Mouse (Mus musculus): ENCODE data around the gene Gorab. TPM values are rescaled to one million over a fixed set of nuclear protein-coding genes. Genes with fewer than 3 reads are reported as not detected.
A peak's percentile ranks its signal among the peaks of the same experiment; 100 is the strongest.

Gorab gene
- total RNA-seq (2021) = 1 to 10 TPM; 8.1 to 8.2 TPM
- long read RNA-seq, experiment 1, partial matches to known transcripts = 0 of 8 reads
- long read RNA-seq, experiment 1, other reads (novel, unspliced or antisense) = 4 of 8 reads
- long read RNA-seq, experiment 2, transcript Gorab-201 (5 exons, 2,538 nt) = major isoform, 9 of 16 reads
- long read RNA-seq, experiment 2, partial matches to known transcripts = 0 of 16 reads
- long read RNA-seq, experiment 2, other reads (novel, unspliced or antisense) = 7 of 16 reads

GRCm38 (mm10) chr1:163403498-163404126 lies at the start of gene Gorab:
Gene Gorab, minus strand, starts transcription at chr1:163403669.
- peak; percentile 85 to 93 for DNase-seq (ENCODE audit: low spot score in 2 of 2)

- no peak for DNase-seq (ENCODE audit: low spot score in 2 of 2)
Observed at GRCm38 (mm10) chr1:163443832-163444231, 40.4 kb upstream of the Gorab start.

GRCm38 (mm10) chr1:163439002-163439401 lies 35.5 kb upstream of the Gorab start:
- no peak for DNase-seq (ENCODE audit: low spot score in 2 of 2)

GRCm38 (mm10) chr1:163423467-163424014 lies 20.1 kb upstream of the Gorab start:
- DNase-seq (ENCODE audit: low spot score in 2 of 2) = no peak

GRCm38 (mm10) chr1:163417191-163417590 lies 13.7 kb upstream of the Gorab start:
- DNase-seq (ENCODE audit: low spot score in 2 of 2) = no peak

GRCm38 (mm10) chr1:163414200-163414599 lies 10.7 kb upstream of the Gorab start:
- DNase-seq (ENCODE audit: low spot score in 2 of 2) = no peak

GRCm38 (mm10) chr1:163406203-163406602 lies 2.7 kb upstream of the Gorab start:
- DNase-seq (ENCODE audit: low spot score in 2 of 2) = no peak

- DNase-seq (ENCODE audit: low spot score in 2 of 2) = no peak
Observed at GRCm38 (mm10) chr1:163391321-163391720, 12.1 kb downstream of the Gorab start.

GRCm38 (mm10) chr1:163390044-163390443 lies 13.4 kb downstream of the Gorab start:
- DNase-seq (ENCODE audit: low spot score in 2 of 2) = no peak

- no peak for DNase-seq (ENCODE audit: low spot score in 2 of 2)
Observed at GRCm38 (mm10) chr1:163386196-163386595, 17.3 kb downstream of the Gorab start.

GRCm38 (mm10) chr1:163383442-163384027 lies 19.9 kb downstream of the Gorab start:
- DNase-seq (ENCODE audit: low spot score in 2 of 2) = no peak

GRCm38 (mm10) chr1:163382048-163382719 lies 21.3 kb downstream of the Gorab start:
- DNase-seq (ENCODE audit: low spot score in 2 of 2) = no peak

GRCm38 (mm10) chr1:163380591-163380990 lies 22.9 kb downstream of the Gorab start:
- no peak for DNase-seq (ENCODE audit: low spot score in 2 of 2)

- DNase-seq (ENCODE audit: low spot score in 2 of 2) = no peak
Observed at GRCm38 (mm10) chr1:163380072-163380471, 23.4 kb downstream of the Gorab start.

- DNase-seq (ENCODE audit: low spot score in 2 of 2) = no peak
Observed at GRCm38 (mm10) chr1:163377924-163378323, 25.5 kb downstream of the Gorab start.

GRCm38 (mm10) chr1:163376818-163377581 lies 26.5 kb downstream of the Gorab start:
- DNase-seq (ENCODE audit: low spot score in 2 of 2) = no peak

- no peak for DNase-seq (ENCODE audit: low spot score in 2 of 2)
Observed at GRCm38 (mm10) chr1:163374455-163374854, 29.0 kb downstream of the Gorab start.

- no peak for DNase-seq (ENCODE audit: low spot score in 2 of 2)
Observed at GRCm38 (mm10) chr1:163362202-163362601, 41.3 kb downstream of the Gorab start.

- no peak for DNase-seq (ENCODE audit: low spot score in 2 of 2)
Observed at GRCm38 (mm10) chr1:163361376-163361775, 42.1 kb downstream of the Gorab start.

GRCm38 (mm10) chr1:163360796-163361195 lies 42.7 kb downstream of the Gorab start:
- no peak for DNase-seq (ENCODE audit: low spot score in 2 of 2)

GRCm38 (mm10) chr1:163359521-163359920 lies 43.9 kb downstream of the Gorab start:
- no peak for DNase-seq (ENCODE audit: low spot score in 2 of 2)

Data from gastrocnemius, postnatal 4 days (tissue).